Mouse (Mus musculus): Measurements from ENCODE around the gene Anapc10.
"Not testable (repeated sequence)": the region's sequence is repeated elsewhere in the genome, so short reads cannot be mapped to it uniquely, and the experiment has no call there.

Anapc10 gene

DNA sequence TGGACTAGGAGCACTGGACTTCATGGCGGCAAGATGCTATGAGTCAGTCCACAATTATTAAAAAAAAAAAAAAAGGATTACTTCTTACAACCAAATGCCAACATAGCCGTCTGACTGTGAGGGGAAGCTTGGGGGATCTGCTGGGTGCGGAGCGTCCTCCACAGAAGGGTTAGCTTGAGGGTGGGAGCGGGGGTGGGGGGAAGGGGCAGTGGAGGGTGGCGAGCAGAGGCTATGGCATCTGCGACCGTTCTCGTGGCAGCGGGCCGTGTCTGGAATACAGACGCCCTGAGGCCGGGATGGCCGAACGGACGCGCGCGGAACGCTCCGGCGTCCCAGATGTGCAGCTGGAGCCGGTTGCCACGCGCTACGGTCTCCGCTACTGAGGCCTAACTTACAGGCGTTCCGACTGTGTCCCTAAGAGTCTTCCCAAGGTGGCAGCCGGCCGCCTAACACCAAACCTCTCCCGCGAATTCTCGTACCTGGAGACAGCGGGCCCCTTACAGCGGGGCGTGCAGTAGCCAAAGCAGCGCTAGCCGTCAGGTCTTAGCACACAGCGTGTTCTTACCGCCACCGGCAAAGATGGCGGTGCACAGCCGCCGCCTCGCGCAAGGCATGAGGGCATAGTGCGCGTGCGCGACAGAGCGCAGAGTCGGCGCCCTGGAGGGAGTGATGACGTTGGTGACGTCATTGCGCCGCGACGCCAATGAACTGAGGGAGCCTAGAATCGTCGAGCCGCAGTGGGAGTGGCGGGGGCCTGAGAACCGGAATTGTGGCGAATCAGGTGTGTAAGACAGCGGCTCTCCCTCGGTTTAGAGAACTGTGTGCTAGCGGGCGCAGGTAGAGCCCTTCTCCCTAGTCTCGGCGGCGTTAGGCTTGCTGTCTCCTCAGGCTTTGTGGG, at the start of gene Anapc10, which contains the start of gene Abce1:
TSS of gene Anapc10 (plus strand) at position 757 of the 898 bp plus-strand sequence.
TSS of gene Abce1 (minus strand) at position 677 of the 898 bp plus-strand sequence.
- peak; percentile 99 to 100 for DNase-seq

GRCm38 (mm10) chr8:79676461-79676860, 35.2 kb upstream of the Anapc10 start:
- peak; percentile 8 to 16 for DNase-seq

GRCm38 (mm10) chr8:79679005-79679404, 32.6 kb upstream of the Anapc10 start:
- DNase-seq, result no peak

GRCm38 (mm10) chr8:79680083-79680482, 31.5 kb upstream of the Anapc10 start:
- DNase-seq, result peak; percentile 5 to 10

DNA sequence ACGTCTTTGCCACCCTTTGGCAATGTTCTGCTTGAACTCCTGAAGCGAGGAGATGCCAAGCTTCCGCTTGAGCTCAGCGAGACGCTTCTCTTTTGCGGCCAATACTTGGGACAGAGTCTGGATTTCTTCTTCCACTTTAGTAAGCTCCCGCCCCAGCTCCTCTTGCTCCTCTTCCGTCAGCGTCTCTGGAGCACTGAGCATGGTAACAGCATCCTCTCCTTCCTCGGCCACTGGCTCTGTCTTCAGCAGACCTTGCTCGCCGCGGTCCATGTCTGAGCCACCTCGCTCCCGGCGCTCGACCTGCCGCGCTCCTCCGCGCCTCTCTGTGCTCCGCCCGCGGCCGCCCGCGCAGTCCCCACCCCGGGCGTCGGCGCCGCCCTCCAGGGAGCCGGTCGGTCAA, 31.1 kb upstream of the Anapc10 start:
- DNase-seq, result peak; percentile 39 to 40

DNA sequence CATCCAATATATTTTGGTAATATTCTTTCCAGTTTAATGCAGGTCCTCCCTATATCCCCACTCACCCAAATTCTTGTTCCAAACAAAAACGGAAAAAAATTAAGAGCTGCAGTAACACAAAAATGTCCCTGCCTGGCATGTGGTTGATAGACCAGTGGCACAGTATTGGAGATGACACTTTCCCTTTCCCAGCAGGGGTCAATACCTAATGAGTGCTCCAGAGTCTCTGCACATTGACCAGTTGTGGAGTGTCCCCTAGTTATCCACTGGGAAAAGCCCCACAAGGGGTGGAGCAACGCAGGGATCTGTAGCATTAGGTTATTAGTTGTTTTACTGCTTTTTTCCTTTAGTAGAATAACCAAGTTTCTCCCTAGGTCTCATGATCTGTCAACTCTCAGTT, 30.7 kb upstream of the Anapc10 start:
- DNase-seq, result peak; percentile 5 to 9

- not testable (repeated sequence) for DNase-seq
Measured at GRCm38 (mm10) chr8:79685927-79686326, 25.7 kb upstream of the Anapc10 start.

GRCm38 (mm10) chr8:79692531-79692930, 19.1 kb upstream of the Anapc10 start:
- DNase-seq, result no peak

DNA sequence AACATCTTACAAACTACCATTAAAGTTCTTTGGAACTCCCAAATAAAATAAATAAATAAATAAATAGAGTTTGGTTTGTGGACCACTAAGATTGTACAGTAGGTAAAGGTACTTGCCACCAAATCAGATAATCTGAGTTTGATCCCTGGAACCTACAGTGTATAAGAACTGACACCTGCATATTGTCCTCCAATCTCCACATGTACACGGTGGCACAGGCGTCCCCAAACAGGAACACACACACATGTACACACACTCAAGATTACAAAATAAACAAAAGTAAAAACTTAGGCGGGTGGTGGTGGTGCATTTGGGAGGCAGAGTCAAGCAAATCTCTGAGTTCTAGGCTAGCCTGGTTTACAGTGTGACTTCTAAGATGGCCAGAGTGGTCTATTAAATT, 4.9 kb upstream of the Anapc10 start:
- no peak for DNase-seq

GRCm38 (mm10) chr8:79712676-79713075, 1.1 kb downstream of the Anapc10 start:
- no peak for DNase-seq

- no peak for DNase-seq
Measured at GRCm38 (mm10) chr8:79721537-79721936, 9.9 kb downstream of the Anapc10 start.

- DNase-seq, result no peak
Measured at GRCm38 (mm10) chr8:79723308-79723707, 11.7 kb downstream of the Anapc10 start.

DNA sequence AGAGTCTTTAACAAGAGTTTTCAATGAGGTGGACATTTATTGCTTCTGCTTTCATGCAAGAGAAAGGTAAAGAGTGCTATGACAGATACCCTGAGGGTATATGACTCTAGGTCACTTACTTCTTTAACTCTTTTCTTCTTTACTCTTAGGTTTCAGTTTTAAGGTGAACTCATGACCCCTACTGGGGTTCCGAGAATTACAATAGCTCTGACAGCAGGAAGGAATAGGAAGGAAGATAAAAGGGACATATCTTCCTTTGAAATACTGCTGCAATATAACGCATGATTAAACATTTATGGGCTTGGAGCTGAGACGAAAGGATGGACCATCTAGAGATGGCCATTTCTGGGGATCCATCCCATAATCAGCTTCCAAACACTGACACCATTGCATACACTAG, 13.0 kb downstream of the Anapc10 start:
- DNase-seq, result no peak

- DNase-seq, result peak in 1 of 2 experiments; percentile 19
Measured at GRCm38 (mm10) chr8:79727900-79728299, 16.3 kb downstream of the Anapc10 start.

DNA sequence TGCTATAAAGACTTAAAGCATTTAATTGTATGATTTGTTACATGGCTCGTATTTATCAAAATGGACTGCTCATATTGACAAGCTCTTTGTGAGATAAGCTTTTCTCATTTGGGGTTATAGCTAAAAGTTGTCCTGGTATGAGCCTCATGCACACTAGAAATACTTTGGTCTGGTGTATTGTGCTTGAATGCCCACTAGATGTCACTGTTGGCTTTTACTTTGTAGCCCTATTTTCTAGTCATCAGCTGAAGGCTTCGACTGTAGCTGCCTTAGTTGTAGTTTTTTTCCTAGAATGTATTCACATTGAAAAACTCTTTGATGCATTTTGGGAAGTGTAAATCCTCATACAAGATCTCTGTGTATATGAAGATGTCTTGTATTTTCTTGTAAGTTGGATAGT, 22.7 kb downstream of the Anapc10 start:
- peak; percentile 52 to 73 for DNase-seq

- no peak for DNase-seq
Measured at GRCm38 (mm10) chr8:79748171-79748570, 36.6 kb downstream of the Anapc10 start.

DNA sequence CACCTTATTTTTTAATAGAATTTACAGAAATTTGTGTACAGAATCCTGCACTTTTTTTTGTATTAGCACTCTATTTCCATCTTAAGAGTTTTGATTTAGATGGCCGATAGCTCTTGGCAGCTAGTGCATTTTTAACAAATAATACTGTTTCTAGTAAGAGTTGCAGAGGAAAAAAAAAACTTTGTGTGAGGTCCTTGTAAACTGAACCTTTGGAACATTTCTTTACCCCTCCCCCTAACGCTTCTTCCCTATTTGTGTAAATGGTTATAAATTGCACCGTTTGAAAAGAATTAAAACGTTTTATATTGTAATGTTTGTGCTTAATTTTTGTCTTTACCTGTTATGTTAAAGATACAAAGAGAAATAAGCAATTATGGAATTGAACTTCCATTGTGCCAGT, 37.0 kb downstream of the Anapc10 start:
- DNase-seq, result no peak

DNA sequence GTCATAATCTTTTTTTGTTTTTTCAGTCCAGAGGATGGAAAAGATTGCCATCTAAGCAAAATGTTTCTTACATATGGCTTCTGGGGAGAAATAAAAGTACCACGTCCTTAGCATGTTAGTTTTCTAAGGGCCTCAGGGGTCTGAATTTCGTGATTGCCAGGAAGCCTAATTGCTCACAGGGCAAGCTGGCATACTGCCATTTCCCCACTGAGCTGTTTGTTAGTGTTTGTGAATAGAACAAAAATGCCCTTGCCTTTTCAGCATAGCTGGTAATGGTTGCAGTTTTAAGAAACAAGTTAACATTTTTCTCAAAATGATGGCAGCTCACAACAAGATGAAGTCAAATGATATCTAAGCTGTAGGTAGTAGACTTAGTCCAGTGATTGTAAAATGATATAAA, 38.7 kb downstream of the Anapc10 start:
- peak; percentile 85 to 86 for DNase-seq

- not testable (repeated sequence) for DNase-seq
Measured at GRCm38 (mm10) chr8:79794873-79795272, 83.3 kb downstream of the Anapc10 start.

- DNase-seq, result no peak
Measured at GRCm38 (mm10) chr8:79796690-79797089, 85.1 kb downstream of the Anapc10 start.

- DNase-seq, result no peak
Measured at GRCm38 (mm10) chr8:79804499-79804898, 92.9 kb downstream of the Anapc10 start.

DNA sequence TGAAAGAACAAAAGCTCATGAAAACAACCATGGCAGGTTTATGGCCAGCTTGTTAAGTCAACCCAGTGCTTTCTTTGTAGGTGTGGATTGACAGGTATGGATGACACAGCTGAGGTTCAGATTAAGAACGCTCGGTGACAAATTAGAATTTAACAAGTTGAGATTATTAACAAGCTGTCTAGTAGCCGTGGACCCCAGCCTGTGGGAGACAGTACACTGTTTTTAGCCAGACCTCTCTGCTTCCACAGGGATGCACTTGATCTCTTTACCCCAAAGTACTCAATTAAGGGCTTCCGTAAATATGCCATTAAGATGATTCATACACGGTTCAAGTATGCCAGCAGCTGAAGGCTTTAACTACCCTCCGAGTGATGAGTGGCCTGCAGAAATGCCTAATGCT, 95.4 kb downstream of the Anapc10 start:
- DNase-seq, result no peak

- no peak for DNase-seq
Measured at GRCm38 (mm10) chr8:79826534-79826933, 114.9 kb downstream of the Anapc10 start.
